Mouse (Mus musculus): ENCODE results near the gene Skil. TPM values are rescaled to one million over a fixed set of nuclear protein-coding genes. Genes with fewer than 3 reads are reported as not detected.

The Skil gene
- polyA plus RNA-seq, 1 experiment, result 24.2 TPM

DNA sequence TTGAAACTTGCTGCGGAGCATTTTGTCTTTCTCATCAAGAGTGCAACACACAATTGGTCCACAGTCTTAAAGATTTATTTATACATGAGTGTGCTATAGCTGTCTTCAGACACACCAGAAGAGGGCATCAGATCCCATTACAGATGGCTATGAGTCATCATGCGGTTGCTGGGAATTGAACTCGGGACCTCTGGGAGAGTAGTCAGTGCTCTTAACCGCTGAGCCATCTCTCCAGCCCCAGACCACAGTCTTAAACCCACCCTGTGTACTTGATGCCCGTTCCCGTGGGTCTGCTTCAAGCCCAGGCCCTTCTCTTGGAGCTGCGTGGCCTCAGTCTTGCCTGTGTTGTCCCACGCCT is 34.1 kb upstream of the Skil start:
- TF ChIP-seq POLR2A (IDR thresholded peaks at IDR 0.05; ENCODE audit: extremely low read depth, insufficient read depth, low read length), result no peak
- TF ChIP-seq CTCF (IDR thresholded peaks at IDR 0.05; ENCODE audit: extremely low read depth, insufficient read depth, low read length), result no peak
- H3K4me1 ChIP-seq (ENCODE audit: control insufficient read depth, insufficient read depth, low read length), result no peaks in the 10 kb centered on the region

DNA sequence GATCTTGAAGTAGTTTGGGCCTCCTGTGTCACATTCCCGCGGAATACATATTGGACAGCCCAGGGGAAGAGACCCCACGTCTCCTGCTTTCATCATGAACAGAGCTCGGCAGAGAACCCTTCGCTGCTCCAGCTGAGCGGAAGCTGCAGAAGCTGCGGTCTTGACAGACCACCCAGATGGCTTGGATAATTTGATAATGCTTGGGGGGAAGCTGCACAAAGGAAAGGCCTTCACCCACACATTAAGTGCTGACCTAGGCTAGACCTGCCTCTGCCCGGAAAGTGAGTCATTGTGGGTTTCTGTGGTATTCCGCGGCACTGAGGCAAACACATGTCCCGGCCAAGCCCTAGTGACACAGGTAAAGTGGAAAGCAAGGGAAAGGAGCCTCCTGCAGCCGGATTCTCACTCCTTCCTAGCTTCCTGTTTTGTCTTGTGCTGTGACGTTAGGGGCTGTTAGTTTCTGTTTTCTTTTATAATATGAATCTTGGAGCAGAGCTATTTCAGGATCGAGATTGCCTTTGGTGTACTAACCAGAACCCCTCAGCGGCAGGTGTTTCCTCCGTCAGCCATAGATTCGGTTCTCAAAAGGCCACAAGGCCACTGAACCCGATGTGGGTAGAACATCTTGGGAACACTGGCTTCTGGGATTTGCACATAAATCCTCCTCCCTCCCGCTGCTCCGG is 33.6 kb upstream of the Skil start:
- no peak overlapping the region for H3K27ac ChIP-seq (ENCODE audit: insufficient read depth, low read length)
- H3K4me3 ChIP-seq (ENCODE audit: insufficient read depth, low read length), result no peak overlapping the region
- no peaks in the 10 kb centered on the region for H3K4me1 ChIP-seq (ENCODE audit: control insufficient read depth, insufficient read depth, low read length)
- TF ChIP-seq CTCF (IDR thresholded peaks at IDR 0.05; ENCODE audit: extremely low read depth, insufficient read depth, low read length), result no peak
- TF ChIP-seq POLR2A (IDR thresholded peaks at IDR 0.05; ENCODE audit: extremely low read depth, insufficient read depth, low read length), result no peak

More for the DNA sequence above, 34.1 kb upstream of the Skil start:
- Histone ChIP-seq H3K4me3 (ENCODE audit: insufficient read depth, low read length) (no peak overlapping the region), H3K27ac (ENCODE audit: insufficient read depth, low read length) (no peak overlapping the region)

DNA sequence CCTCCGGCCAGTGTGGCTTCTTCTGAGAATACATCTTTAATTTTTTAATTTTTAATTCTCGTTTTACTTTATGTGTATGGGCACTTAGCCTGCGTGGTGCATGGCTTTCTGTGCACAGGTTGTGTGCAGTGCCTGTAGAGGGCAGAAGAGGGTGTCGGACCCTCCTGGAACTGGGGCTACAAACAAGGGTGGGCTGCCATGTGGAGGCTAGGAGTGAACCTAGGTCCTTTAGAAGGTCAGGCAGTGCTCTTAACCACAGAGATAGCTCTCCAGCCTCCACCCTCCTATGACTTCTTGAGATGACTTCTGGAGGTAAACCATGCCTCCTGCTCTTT is 33.1 kb upstream of the Skil start:
- TF ChIP-seq CTCF (IDR thresholded peaks at IDR 0.05; ENCODE audit: extremely low read depth, insufficient read depth, low read length) (0 out of 2 replicates have a peak, but pooled peaks have one; percentile 6), POLR2A (IDR thresholded peaks at IDR 0.05; ENCODE audit: extremely low read depth, insufficient read depth, low read length) (no peak)
- Histone ChIP-seq H3K4me3 (ENCODE audit: insufficient read depth, low read length) (no peak overlapping the region), H3K4me1 (ENCODE audit: control insufficient read depth, insufficient read depth, low read length) (no peaks in the 10 kb centered on the region), H3K27ac (ENCODE audit: insufficient read depth, low read length) (no peak overlapping the region)

DNA sequence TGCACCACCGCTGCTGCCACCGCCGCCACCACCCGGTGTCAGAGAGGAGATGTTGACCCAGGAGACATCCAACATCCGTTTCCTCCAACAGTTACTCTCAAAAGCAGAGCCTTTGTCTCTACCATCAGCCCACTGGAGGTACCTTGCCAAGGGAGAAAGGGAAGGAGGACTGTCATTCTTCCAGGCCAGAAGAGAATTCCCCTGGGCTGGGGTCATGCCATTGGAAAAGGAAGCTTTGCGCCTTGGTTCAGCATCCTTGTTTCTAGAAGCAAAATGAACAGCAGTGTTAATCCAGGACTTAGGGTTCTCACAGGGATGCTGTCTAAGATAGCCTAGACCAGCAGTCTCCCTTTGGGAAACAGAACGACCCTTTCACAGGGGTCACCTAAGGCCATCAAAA is 32.5 kb upstream of the Skil start:
- Histone ChIP-seq H3K4me3 (ENCODE audit: insufficient read depth, low read length) (no peak overlapping the region), H3K4me1 (ENCODE audit: control insufficient read depth, insufficient read depth, low read length) (no peaks in the 10 kb centered on the region), H3K27ac (ENCODE audit: insufficient read depth, low read length) (no peak overlapping the region)
- no peak for TF ChIP-seq CTCF (IDR thresholded peaks at IDR 0.05; ENCODE audit: extremely low read depth, insufficient read depth, low read length)
- TF ChIP-seq POLR2A (IDR thresholded peaks at IDR 0.05; ENCODE audit: extremely low read depth, insufficient read depth, low read length), result no peak

DNA sequence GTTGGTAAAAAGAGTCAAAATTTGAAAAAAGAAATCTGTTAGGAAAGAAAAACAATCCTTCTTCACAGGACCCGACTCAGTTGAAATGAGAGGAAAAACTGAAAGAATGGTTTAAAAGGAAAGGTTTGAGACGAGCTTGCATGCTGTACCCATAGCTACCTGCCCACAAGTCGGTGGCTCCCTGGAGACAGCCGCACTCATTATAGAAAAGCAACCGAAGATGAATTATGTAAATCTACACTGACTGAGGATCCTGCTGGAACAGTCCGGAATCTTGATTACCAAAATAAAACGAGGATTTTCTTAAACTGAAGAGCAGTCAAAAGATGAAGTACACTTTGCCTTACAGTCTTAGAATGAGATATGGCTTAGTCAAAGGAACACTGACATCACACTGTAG is 26.4 kb upstream of the Skil start:
- Histone ChIP-seq H3K4me1 (ENCODE audit: control insufficient read depth, insufficient read depth, low read length) (peaks cover 1% of the 10 kb centered on the region; the same call in 1 of the 2 replicates), H3K4me3 (ENCODE audit: insufficient read depth, low read length) (no peak overlapping the region), H3K27ac (ENCODE audit: insufficient read depth, low read length) (no peak overlapping the region)
- TF ChIP-seq CTCF (IDR thresholded peaks at IDR 0.05; ENCODE audit: extremely low read depth, insufficient read depth, low read length) (no peak), POLR2A (IDR thresholded peaks at IDR 0.05; ENCODE audit: extremely low read depth, insufficient read depth, low read length) (no peak)

DNA sequence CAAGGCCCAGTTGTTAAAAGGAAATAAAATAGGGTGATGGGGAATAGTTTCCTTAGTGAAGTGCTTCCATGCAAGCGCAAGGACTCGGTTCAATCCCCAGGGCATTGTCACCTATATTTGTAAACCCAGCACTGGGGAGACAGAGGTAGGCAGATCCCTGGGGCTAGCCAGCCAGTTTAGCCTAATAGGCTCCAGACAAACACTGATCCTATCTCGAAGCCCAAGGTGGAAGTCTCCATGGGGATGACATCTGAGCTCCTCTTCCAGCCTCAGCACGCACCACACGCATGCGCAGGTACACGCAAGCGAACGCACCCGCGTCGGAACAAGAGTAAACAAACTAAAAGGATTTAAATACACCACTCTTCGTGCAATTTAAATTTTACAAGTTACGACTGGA is 23.1 kb upstream of the Skil start:
- Histone ChIP-seq H3K4me1 (ENCODE audit: control insufficient read depth, insufficient read depth, low read length) (peaks cover 1% of the 10 kb centered on the region; the same call in 1 of the 2 replicates), H3K27ac (ENCODE audit: insufficient read depth, low read length) (no peak overlapping the region), H3K4me3 (ENCODE audit: insufficient read depth, low read length) (no peak overlapping the region)
- TF ChIP-seq POLR2A (IDR thresholded peaks at IDR 0.05; ENCODE audit: extremely low read depth, insufficient read depth, low read length), result no peak
- TF ChIP-seq CTCF (IDR thresholded peaks at IDR 0.05; ENCODE audit: extremely low read depth, insufficient read depth, low read length), result no peak

DNA sequence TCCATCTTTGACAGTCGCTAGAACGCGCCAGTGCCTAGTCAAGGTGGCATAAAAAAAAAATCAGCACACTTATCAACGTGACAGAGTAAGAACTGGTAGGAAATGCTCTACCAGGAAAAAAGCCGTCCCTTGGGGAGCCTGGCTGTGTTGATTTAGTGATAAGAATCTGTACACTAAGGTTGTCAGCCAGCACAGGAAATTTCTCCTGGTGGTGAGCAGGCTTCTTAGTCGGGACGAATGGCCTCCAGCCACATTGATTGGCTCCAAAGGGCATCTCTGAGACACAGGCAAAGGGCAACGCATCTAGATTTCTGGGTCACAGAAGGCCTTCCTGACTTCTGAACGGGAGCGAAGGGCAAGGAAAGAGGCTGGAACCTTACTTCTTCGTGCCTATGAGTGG is 19.1 kb upstream of the Skil start:
- no peak overlapping the region for H3K27ac ChIP-seq (ENCODE audit: insufficient read depth, low read length)
- TF ChIP-seq CTCF (IDR thresholded peaks at IDR 0.05; ENCODE audit: extremely low read depth, insufficient read depth, low read length), result no peak
- no peak for TF ChIP-seq POLR2A (IDR thresholded peaks at IDR 0.05; ENCODE audit: extremely low read depth, insufficient read depth, low read length)
- no peaks in the 10 kb centered on the region for H3K4me1 ChIP-seq (ENCODE audit: control insufficient read depth, insufficient read depth, low read length)

DNA sequence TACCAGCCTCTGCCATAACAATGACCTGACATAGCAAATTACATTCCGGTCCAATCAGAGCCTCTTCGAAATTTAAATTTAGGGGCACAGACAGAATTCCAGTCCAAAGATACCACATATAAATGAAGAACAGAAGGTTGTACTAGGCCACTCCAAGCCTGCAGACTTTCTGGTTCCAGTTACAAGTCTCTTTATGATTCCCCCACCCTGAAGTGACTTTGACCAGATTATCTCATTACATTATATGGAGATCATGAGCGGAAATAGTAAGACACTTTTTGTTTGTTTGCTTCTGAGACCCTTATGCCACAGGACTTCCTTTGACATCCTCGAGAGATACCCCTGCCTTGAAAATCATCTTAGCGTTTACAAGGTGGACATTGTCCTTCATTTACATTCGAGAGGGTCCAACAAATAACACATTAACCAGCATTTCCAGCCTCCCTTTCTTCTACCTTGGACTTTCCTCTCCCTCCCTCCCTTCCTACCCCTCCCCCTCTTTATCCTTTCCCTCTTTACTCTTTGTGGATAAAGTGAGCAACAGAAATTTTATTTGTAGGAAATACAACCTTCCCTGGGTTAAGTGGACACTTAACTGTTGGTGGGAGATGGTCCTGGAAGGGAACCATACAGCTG is 17.7 kb upstream of the Skil start:
- no peak overlapping the region for H3K27ac ChIP-seq (ENCODE audit: insufficient read depth, low read length)
- H3K4me1 ChIP-seq (ENCODE audit: control insufficient read depth, insufficient read depth, low read length), result no peaks in the 10 kb centered on the region

More for the DNA sequence above, 19.1 kb upstream of the Skil start:
- H3K4me3 ChIP-seq (ENCODE audit: insufficient read depth, low read length), result no peak overlapping the region

DNA sequence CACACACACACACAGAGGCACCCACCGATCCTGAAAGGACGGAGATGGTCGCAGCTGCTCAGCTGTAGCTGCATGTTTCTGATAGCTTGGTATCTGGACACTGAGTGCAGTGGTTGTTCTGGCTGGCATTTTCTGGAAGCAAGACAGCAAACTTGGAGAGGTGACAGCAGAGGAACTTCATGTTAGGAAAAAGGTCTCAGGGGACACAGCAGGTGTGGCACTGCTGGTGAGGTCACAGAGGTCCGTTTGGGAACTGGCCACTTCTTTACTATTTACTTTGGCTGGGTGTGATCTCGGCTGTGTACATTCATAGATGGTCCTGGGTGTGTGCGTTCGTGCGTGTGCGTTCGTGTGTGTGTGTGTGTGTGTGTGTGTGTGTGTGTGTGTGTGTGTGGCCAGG is 15.4 kb upstream of the Skil start:
- TF ChIP-seq POLR2A (IDR thresholded peaks at IDR 0.05; ENCODE audit: extremely low read depth, insufficient read depth, low read length), result no peak
- TF ChIP-seq CTCF (IDR thresholded peaks at IDR 0.05; ENCODE audit: extremely low read depth, insufficient read depth, low read length), result no peak
- Histone ChIP-seq H3K27ac (ENCODE audit: insufficient read depth, low read length) (no peak overlapping the region), H3K4me3 (ENCODE audit: insufficient read depth, low read length) (no peak overlapping the region), H3K4me1 (ENCODE audit: control insufficient read depth, insufficient read depth, low read length) (no peaks in the 10 kb centered on the region)

More for the DNA sequence above, 17.7 kb upstream of the Skil start:
- TF ChIP-seq CTCF (IDR thresholded peaks at IDR 0.05; ENCODE audit: extremely low read depth, insufficient read depth, low read length) (no peak), POLR2A (IDR thresholded peaks at IDR 0.05; ENCODE audit: extremely low read depth, insufficient read depth, low read length) (no peak)
- no peak overlapping the region for H3K4me3 ChIP-seq (ENCODE audit: insufficient read depth, low read length)
